Mouse (Mus musculus) CD4-positive, CD25-positive, alpha-beta regulatory T cell, adult 4 months (primary cell): ENCODE measurements around the gene Tmem266. TPM values are rescaled to one million over a fixed set of nuclear protein-coding genes. Genes with fewer than 3 reads are reported as not detected.
A peak's percentile ranks its signal among the peaks of the same experiment; 100 is the strongest.

Source experiments
- ATAC-seq: one replicate; pipeline ENCODE4 v1.8.0; 2017
- polyA plus RNA-seq, 2 experiments: library from polyadenylated mRNA; unstranded; fragments of 100-300 nt; shearing (Covaris generic); gene quantifications; one replicate each; pipeline ENCODE4 v1.2.1; 2017

Tmem266 gene
- polyA plus RNA-seq: not detected

- ATAC-seq: peak; percentile 60
Observed at GRCm38 (mm10) chr9:55326515-55327233, at the start of gene Tmem266, which contains the start of gene Nrg4. TSS of gene Tmem266 (plus strand) at chr9:55326913. TSS of gene Nrg4 (minus strand) at chr9:55326844.

GRCm38 (mm10) chr9:55277562-55277961 is 49.2 kb upstream of the Tmem266 start:
- ATAC-seq: no peak

- ATAC-seq: no peak
Observed at GRCm38 (mm10) chr9:55279114-55279825, 47.4 kb upstream of the Tmem266 start.

- no peak for ATAC-seq
Observed at GRCm38 (mm10) chr9:55283516-55283915, 43.2 kb upstream of the Tmem266 start.

GRCm38 (mm10) chr9:55285197-55285596 is 41.5 kb upstream of the Tmem266 start:
- no peak for ATAC-seq

GRCm38 (mm10) chr9:55289475-55290198 is 37.1 kb upstream of the Tmem266 start:
- ATAC-seq: no peak

- ATAC-seq: no peak
Observed at GRCm38 (mm10) chr9:55291966-55292365, 34.7 kb upstream of the Tmem266 start.

GRCm38 (mm10) chr9:55296221-55296620 is 30.5 kb upstream of the Tmem266 start:
- ATAC-seq: no peak

- ATAC-seq: no peak
Observed at GRCm38 (mm10) chr9:55307066-55307465, 19.6 kb upstream of the Tmem266 start.

GRCm38 (mm10) chr9:55307557-55307956 is 19.2 kb upstream of the Tmem266 start:
- no peak for ATAC-seq

GRCm38 (mm10) chr9:55308455-55308854 is 18.3 kb upstream of the Tmem266 start:
- no peak for ATAC-seq

- ATAC-seq: no peak
Observed at GRCm38 (mm10) chr9:55311560-55311959, 15.2 kb upstream of the Tmem266 start.

- ATAC-seq: no peak
Observed at GRCm38 (mm10) chr9:55313619-55314261, 13.0 kb upstream of the Tmem266 start.

GRCm38 (mm10) chr9:55322641-55323040 is 4.1 kb upstream of the Tmem266 start:
- no peak for ATAC-seq

GRCm38 (mm10) chr9:55324085-55324484 is 2.6 kb upstream of the Tmem266 start:
- no peak for ATAC-seq

- no peak for ATAC-seq
Observed at GRCm38 (mm10) chr9:55324516-55324915, 2.2 kb upstream of the Tmem266 start.

- ATAC-seq: no peak
Observed at GRCm38 (mm10) chr9:55325061-55325460, 1.7 kb upstream of the Tmem266 start.

GRCm38 (mm10) chr9:55325564-55326514 is 874 bp upstream of the Tmem266 start:
- ATAC-seq: no peak

- peak; percentile 72 for ATAC-seq
Observed at GRCm38 (mm10) chr9:55327234-55327615, 512 bp downstream of the Tmem266 start.

- no peak for ATAC-seq
Observed at GRCm38 (mm10) chr9:55328151-55328918, 1.6 kb downstream of the Tmem266 start.

GRCm38 (mm10) chr9:55329401-55329800 is 2.7 kb downstream of the Tmem266 start:
- ATAC-seq: no peak
